Mouse (Mus musculus) thymus, adult 2 months (tissue): ENCODE results near the gene Ugt1a8.

Experiments used
- CTCF ChIP-seq: fragments of 200-500 bp; IDR thresholded peaks from 2 replicates; pipeline ENCODE4 v1.5.1; 2012; ENCODE audit warnings: mild to moderate bottlenecking, control low read depth, low read length, moderate library complexity, borderline replicate concordance; ENCODE audit not compliant: control insufficient read depth, poor library complexity, insufficient read depth; ENCODE audit errors: extremely low read depth
- POLR2A ChIP-seq: fragments of 200-500 bp; IDR thresholded peaks from 2 replicates; pipeline ENCODE4 v1.6.1; 2012; ENCODE audit warnings: mild to moderate bottlenecking, low read length, control low read depth, moderate library complexity; ENCODE audit not compliant: control insufficient read depth, poor library complexity, insufficient read depth; ENCODE audit errors: extremely low read depth

GRCm38 (mm10) chr1:88249596-88249995 is 162.0 kb downstream of the Ugt1a8 start:
- TF ChIP-seq POLR2A (no peak), CTCF (no peak)
